Mouse (Mus musculus) forebrain, embryonic 16.5 days (tissue): ENCODE data around the gene Csf2rb2. TPM values are rescaled to one million over a fixed set of nuclear protein-coding genes. Genes with fewer than 3 reads are reported as not detected.
"Not testable (repeated sequence)": the region's sequence is repeated elsewhere in the genome, so short reads cannot be mapped to it uniquely, and the experiment has no call there.

Experiments
- ATAC-seq: fragments of 200-750 bp; cut with Nextera tagmentation; 2 replicates; pipeline ENCODE4 v1.8.0; 2017; ENCODE audit warnings: mild to moderate bottlenecking, moderate library complexity
- H3K27ac ChIP-seq: fragments of 300-500 bp; sonication (generic); 2 replicates; pipeline ENCODE4 v1.5.1; 2014; ENCODE audit warnings: low read length, control low read depth
- H3K27me3 ChIP-seq: fragments of 300-500 bp; sonication (generic); replicated peaks from 2 replicates; pipeline ENCODE4 v1.6.1; 2014; ENCODE audit warnings: low read length; ENCODE audit not compliant: control insufficient read depth, insufficient read depth
- H3K36me3 ChIP-seq: fragments of 300-500 bp; sonication (generic); 2 replicates; pipeline ENCODE4 v1.6.1; 2014; ENCODE audit not compliant: control insufficient read depth, insufficient read depth
- H3K4me1 ChIP-seq: fragments of 300-500 bp; sonication (generic); replicated peaks from 2 replicates; pipeline ENCODE4 v1.6.1; 2014; ENCODE audit warnings: low read length; ENCODE audit not compliant: control insufficient read depth, insufficient read depth
- H3K4me2 ChIP-seq: fragments of 300-500 bp; sonication (generic); 2 replicates; pipeline ENCODE4 v1.6.1; 2014; ENCODE audit warnings: mild to moderate bottlenecking, low read length, control low read depth
- H3K4me3 ChIP-seq: fragments of 300-500 bp; sonication (generic); replicated peaks from 2 replicates; pipeline ENCODE4 v1.5.1; 2014; ENCODE audit warnings: mild to moderate bottlenecking, low read length, control low read depth
- H3K9ac ChIP-seq: fragments of 300-500 bp; sonication (generic); replicated peaks from 2 replicates; pipeline ENCODE4 v1.6.1; 2014; ENCODE audit warnings: low read depth, low read length, control low read depth
- H3K9me3 ChIP-seq: fragments of 300-500 bp; sonication (generic); 2 replicates; pipeline ENCODE4 v1.6.1; 2016; ENCODE audit warnings: low read length; ENCODE audit not compliant: control insufficient read depth
- WGBS: fragments of 180-500 bp; shearing (Covaris S2); extraction: QIAGEN DNeasy Blood & Tissue Kit; methylation state at CpG from one replicate; pipeline ENCODE4 v1.1.7; 2014; 5-methylcytosine and 5-hydroxymethylcytosine counted together
- polyA plus RNA-seq: library from polyadenylated mRNA; unstranded; fragments of >200 nt; fragmentation: Nextera tagmentation; extraction: Ambion mirVana; gene quantifications from 2 replicates; pipeline ENCODE4 v1.2.1, GENCODE M21; 2015

The Csf2rb2 gene
- polyA plus RNA-seq, 1 experiment from 2014 or later, result 0.06 TPM

GRCm38 (mm10) chr15:78263286-78263685 is 42.2 kb downstream of the Csf2rb2 start:
- Histone ChIP-seq H3K27me3 (no peaks in the 10 kb centered on the region), H3K4me2 (no peak overlapping the region), H3K36me3 (no peaks in the 10 kb centered on the region), H3K27ac (no peak overlapping the region), H3K4me3 (no peak overlapping the region), H3K4me1 (no peaks in the 10 kb centered on the region), H3K9ac (no peak overlapping the region), H3K9me3 (no peaks in the 10 kb centered on the region)
- 64% methylated on average over 3 of the region's 3 CpGs for WGBS
- no peak for ATAC-seq

- Histone ChIP-seq H3K4me3 (no peak overlapping the region), H3K4me1 (no peaks in the 10 kb centered on the region), H3K9me3 (no peaks in the 10 kb centered on the region), H3K27me3 (no peaks in the 10 kb centered on the region), H3K4me2 (no peak overlapping the region), H3K36me3 (no peaks in the 10 kb centered on the region), H3K9ac (no peak overlapping the region), H3K27ac (no peak overlapping the region)
- no peak for ATAC-seq
- 77% methylated on average over 13 of the region's 13 CpGs for WGBS
These were observed 44.7 kb downstream of the Csf2rb2 start for GRCm38 (mm10) chr15:78260668-78261333.

DNA sequence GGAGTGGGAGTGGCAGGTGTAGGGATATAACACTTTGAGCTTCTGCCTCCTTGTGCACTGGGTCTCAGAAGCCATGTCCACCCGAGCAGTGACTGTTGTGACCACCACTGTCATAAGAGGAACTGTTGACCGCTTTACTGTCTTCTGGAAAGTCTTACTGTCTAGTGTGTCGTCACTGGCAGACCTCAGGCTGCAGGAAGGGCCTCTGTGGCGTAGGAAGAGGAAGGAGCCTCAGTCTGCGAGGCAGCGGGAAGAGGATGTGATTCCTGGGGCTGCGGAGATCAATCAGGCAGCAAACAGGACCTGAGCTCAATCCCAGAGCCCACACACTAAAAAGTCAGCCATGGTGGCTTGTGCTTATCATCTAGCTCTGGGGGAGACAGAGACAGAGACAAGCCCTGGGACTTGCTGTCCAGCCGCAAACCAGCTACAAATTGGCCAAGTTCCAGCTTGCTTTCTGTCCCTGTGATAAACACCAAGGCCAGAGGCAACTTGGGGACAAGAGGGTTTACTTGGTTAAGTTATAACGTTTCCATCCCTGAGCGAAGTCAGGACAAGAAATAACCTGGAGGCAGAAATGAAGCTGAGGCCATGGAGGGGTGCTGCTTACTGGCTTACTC is 47.2 kb downstream of the Csf2rb2 start:
- H3K4me1 ChIP-seq, result no peaks in the 10 kb centered on the region
- WGBS, result 84% methylated on average over 10 of the region's 10 CpGs
- H3K27me3 ChIP-seq, result no peaks in the 10 kb centered on the region; the same call in 1 of the 2 replicates
- ATAC-seq, result no peak
- H3K9ac ChIP-seq, result no peak overlapping the region
- no peak overlapping the region for H3K4me3 ChIP-seq
- H3K36me3 ChIP-seq, result no peaks in the 10 kb centered on the region
- H3K27ac ChIP-seq, result no peak overlapping the region
- no peaks in the 10 kb centered on the region for H3K9me3 ChIP-seq
- H3K4me2 ChIP-seq, result no peak overlapping the region

DNA sequence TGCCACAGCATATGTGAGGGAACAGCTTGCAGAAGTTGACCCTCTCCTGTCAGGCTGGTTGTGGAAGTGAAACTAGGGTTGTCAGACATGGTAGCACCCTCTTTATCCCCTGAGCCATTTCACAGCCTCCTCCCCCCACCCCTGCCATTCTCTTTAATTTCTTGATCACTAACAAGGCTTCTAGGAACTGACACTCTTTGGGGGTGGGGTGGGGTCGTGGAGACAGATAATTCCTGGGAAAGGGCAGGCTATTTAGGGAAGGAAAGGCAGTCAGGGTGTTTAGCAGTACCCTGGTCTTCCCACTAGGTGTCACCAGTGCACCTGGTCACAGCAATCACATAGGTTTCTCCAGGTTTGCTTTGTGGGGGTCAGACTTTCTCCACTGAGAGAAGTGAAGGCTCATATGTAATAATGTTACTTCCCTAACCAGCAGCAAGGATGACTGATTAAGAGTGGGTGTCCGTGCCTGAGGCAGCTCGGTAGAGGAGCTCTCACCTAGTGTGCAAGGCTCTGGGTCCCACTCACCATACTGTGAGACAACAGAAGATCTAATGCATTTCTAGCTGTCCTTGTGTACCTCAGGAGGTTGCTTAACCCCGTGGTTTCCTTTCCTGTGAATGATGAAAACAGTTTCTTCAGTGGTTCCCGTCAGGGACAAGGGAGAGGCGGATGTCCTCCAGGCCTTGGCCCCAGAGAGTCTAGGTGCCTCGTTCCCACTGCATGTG is 48.0 kb downstream of the Csf2rb2 start:
- H3K4me1 ChIP-seq, result no peaks in the 10 kb centered on the region
- ATAC-seq, result peak; percentile 31; the same call in 1 of the 2 replicates

DNA sequence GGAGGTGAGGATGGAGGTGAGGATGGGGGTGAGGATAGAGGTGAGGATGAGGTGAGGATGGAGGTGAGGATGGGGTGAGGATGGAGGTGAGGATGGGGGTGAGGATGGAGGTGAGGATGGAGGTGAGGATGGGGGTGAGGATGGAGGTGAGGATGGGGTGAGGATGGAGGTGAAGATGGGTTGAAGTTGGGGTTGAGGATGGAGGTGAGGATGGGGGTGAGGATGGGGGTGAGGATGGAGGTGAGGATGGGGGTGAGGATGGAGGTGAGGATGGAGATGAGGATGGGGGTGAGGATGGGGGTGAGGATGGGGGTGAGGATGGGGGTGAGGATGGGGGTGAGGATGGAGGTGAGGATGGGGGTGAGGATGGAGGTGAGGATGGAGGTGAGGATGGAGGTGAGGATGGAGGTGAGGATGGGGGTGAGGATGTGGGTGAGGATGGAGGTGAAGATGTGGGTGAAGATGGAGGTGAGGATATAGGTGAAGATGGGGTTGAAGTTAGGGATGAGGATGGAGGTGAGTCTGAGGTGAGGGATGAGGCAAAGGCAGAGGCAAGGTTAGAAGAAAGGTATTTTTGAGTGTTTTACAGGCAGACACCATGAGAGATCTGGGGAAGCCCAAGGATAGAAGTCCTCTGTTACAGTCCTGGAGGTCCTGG is 48.8 kb downstream of the Csf2rb2 start:
- not testable (repeated sequence) for H3K4me1 ChIP-seq, ATAC-seq, H3K27ac ChIP-seq, H3K36me3 ChIP-seq, H3K9ac ChIP-seq, H3K4me3 ChIP-seq, H3K27me3 ChIP-seq, H3K4me2 ChIP-seq, H3K9me3 ChIP-seq

More for the DNA sequence above, 48.0 kb downstream of the Csf2rb2 start:
- no peak overlapping the region for H3K27ac ChIP-seq
- H3K27me3 ChIP-seq, result no peaks in the 10 kb centered on the region; the same call in 1 of the 2 replicates
- H3K9ac ChIP-seq, result no peak overlapping the region
- H3K4me3 ChIP-seq, result no peak overlapping the region
- H3K4me2 ChIP-seq, result no peak overlapping the region
- no peaks in the 10 kb centered on the region for H3K9me3 ChIP-seq
- WGBS, result 38% methylated on average over 7 of the region's 7 CpGs
- H3K36me3 ChIP-seq, result no peaks in the 10 kb centered on the region

- no peak for ATAC-seq
These were observed 50.8 kb downstream of the Csf2rb2 start for GRCm38 (mm10) chr15:78254751-78255150.

DNA sequence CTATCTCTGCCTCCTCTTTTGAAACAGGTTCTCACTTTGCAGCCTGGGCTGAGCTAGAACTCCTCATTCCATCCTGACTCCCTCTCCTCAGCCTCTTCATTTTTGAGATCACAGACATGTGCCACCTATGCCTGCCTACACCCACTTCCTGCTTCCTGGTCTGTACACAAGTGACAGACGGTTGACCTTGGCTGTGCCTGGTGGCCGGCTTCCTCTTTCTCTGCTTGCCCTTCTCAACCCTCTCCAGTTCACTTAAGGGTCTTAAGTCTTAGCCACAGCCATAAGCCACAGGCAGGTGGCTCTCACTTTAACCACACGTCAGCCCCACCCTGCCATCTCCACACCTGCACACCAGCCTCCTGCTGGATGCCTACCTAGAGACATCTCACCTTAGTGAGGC is 57.1 kb downstream of the Csf2rb2 start:
- no peak overlapping the region for H3K27ac ChIP-seq
- no peak overlapping the region for H3K4me2 ChIP-seq
- no peaks in the 10 kb centered on the region for H3K4me1 ChIP-seq
- no peaks in the 10 kb centered on the region for H3K36me3 ChIP-seq
- no peaks in the 10 kb centered on the region for H3K27me3 ChIP-seq
- H3K9ac ChIP-seq, result no peak overlapping the region
- 83% methylated on average over 3 of the region's 3 CpGs for WGBS
- no peaks in the 10 kb centered on the region for H3K9me3 ChIP-seq
- H3K4me3 ChIP-seq, result no peak overlapping the region
- ATAC-seq, result no peak

More at GRCm38 (mm10) chr15:78254751-78255150, 50.8 kb downstream of the Csf2rb2 start:
- no peaks in the 10 kb centered on the region for H3K4me1 ChIP-seq
- 26% methylated on average over 20 of the region's 20 CpGs for WGBS
- no peaks in the 10 kb centered on the region for H3K36me3 ChIP-seq
- no peaks in the 10 kb centered on the region; the same call in 1 of the 2 replicates for H3K27me3 ChIP-seq
- H3K4me3 ChIP-seq, result no peak overlapping the region
- no peak overlapping the region for H3K27ac ChIP-seq
- no peak overlapping the region for H3K9ac ChIP-seq
- no peaks in the 10 kb centered on the region for H3K9me3 ChIP-seq
- H3K4me2 ChIP-seq, result peak overlapping the region; percentile 22

GRCm38 (mm10) chr15:78247659-78248058 is 57.9 kb downstream of the Csf2rb2 start:
- Histone ChIP-seq H3K36me3 (no peaks in the 10 kb centered on the region), H3K4me2 (no peak overlapping the region), H3K4me1 (no peaks in the 10 kb centered on the region), H3K9me3 (no peaks in the 10 kb centered on the region), H3K27ac (no peak overlapping the region), H3K27me3 (no peaks in the 10 kb centered on the region), H3K4me3 (no peak overlapping the region), H3K9ac (no peak overlapping the region)
- ATAC-seq, result no peak
- WGBS, result 69% methylated on average over 2 of the region's 2 CpGs
